In genomic region chr13:98476839-98477495, GRCm38 (mm10) we compare ENCODE assay signal across 18 mouse cellular contexts. TPM values are rescaled to one million over a fixed set of nuclear protein-coding genes. Genes with fewer than 3 reads are reported as not detected.
DNase-seq lines count a peak whose midpoint lies in the region; ATAC-seq and TF ChIP-seq lines count a peak whose summit lies in the region.
"Had no signal": no experiment of that assay in that cellular context is flagged by ENCODE, and none has a peak within 500 bp of the region (broad histone marks: within the 10 kb centered on the region; RNA-seq: fewer than 3 reads in every experiment).

No protein-coding gene starts in this region.

- no peak for TF ChIP-seq CTCF in hindbrain, postnatal 0 days (IDR thresholded peaks at IDR 0.05; ENCODE audit: low read depth)

- H3K4me3 ChIP-seq in hindbrain, embryonic 12.5 days: no peak overlapping the region
- H3K4me3 ChIP-seq in hindbrain, postnatal 0 days (ENCODE audit: low read length): no peak overlapping the region
- no peak overlapping the region for H3K4me3 ChIP-seq in midbrain, embryonic 10.5 days
- no peak overlapping the region for H3K4me3 ChIP-seq in midbrain, embryonic 15.5 days
- no peak overlapping the region for H3K4me3 ChIP-seq in embryonic facial prominence, embryonic 11.5 days (ENCODE audit: low read depth, low read length)
- H3K4me3 ChIP-seq: intestine, embryonic 15.5 days; liver, embryonic 15.5 days had no signal

- H3K9me3 ChIP-seq in hindbrain, embryonic 12.5 days (replicated peaks): no peaks in the 10 kb centered on the region
- H3K9me3 ChIP-seq in hindbrain, postnatal 0 days (ENCODE audit: low read length): no peaks in the 10 kb centered on the region
- no peaks in the 10 kb centered on the region for H3K9me3 ChIP-seq in midbrain, embryonic 10.5 days (replicated peaks)
- H3K9me3 ChIP-seq in midbrain, embryonic 15.5 days: no peaks in the 10 kb centered on the region
- no peaks in the 10 kb centered on the region for H3K9me3 ChIP-seq in embryonic facial prominence, embryonic 11.5 days (replicated peaks; ENCODE audit: control insufficient read depth, low read length)
- H3K9me3 ChIP-seq: intestine, embryonic 15.5 days; liver, embryonic 15.5 days had no signal

- 59% methylated on average over 4 of the region's 4 CpGs for WGBS in hindbrain, embryonic 12.5 days
- WGBS in hindbrain, postnatal 0 days: 64% methylated on average over 4 of the region's 4 CpGs
- WGBS in midbrain, embryonic 10.5 days: 66% methylated on average over 4 of the region's 4 CpGs
- 67% methylated on average over 4 of the region's 4 CpGs for WGBS in midbrain, embryonic 15.5 days
- WGBS in embryonic facial prominence, embryonic 11.5 days: 67% methylated on average over 4 of the region's 4 CpGs

- peaks cover 11% of the 10 kb centered on the region for H3K4me1 ChIP-seq in hindbrain, embryonic 12.5 days
- H3K4me1 ChIP-seq in hindbrain, postnatal 0 days (ENCODE audit: insufficient read depth, low read length): no peaks in the 10 kb centered on the region
- peaks cover 20% of the 10 kb centered on the region for H3K4me1 ChIP-seq in midbrain, embryonic 10.5 days
- H3K4me1 ChIP-seq in midbrain, embryonic 15.5 days: peaks cover 10% of the 10 kb centered on the region
- no peaks in the 10 kb centered on the region for H3K4me1 ChIP-seq in embryonic facial prominence, embryonic 11.5 days (ENCODE audit: control insufficient read depth, insufficient read depth, low read length)
- H3K4me1 ChIP-seq: liver, embryonic 15.5 days had no signal

- peak overlapping the region; percentile 1; the same call in 1 of the 2 replicates for H3K27ac ChIP-seq in hindbrain, embryonic 12.5 days
- no peak overlapping the region; the same call in 1 of the 2 replicates for H3K27ac ChIP-seq in hindbrain, postnatal 0 days
- peak overlapping the region; percentile 66; the same call in 1 of the 2 replicates for H3K27ac ChIP-seq in midbrain, embryonic 10.5 days (replicated peaks)
- H3K27ac ChIP-seq in midbrain, embryonic 15.5 days: no peak overlapping the region
- H3K27ac ChIP-seq in embryonic facial prominence, embryonic 11.5 days (replicated peaks; ENCODE audit: low read depth, low read length): 0 out of 2 replicates have a peak overlapping the region, but pooled peaks have one; percentile 14
- H3K27ac ChIP-seq: intestine, embryonic 15.5 days; liver, embryonic 15.5 days; stomach, postnatal 0 days had no signal

- peaks cover 7% of the 10 kb centered on the region; the same call in 1 of the 2 replicates for H3K27me3 ChIP-seq in hindbrain, embryonic 12.5 days
- H3K27me3 ChIP-seq in hindbrain, postnatal 0 days (ENCODE audit: insufficient read depth, low read length): no peaks in the 10 kb centered on the region
- peaks cover 29% of the 10 kb centered on the region for H3K27me3 ChIP-seq in midbrain, embryonic 10.5 days (ENCODE audit: low read depth, poor library complexity, severe bottlenecking)
- no peaks in the 10 kb centered on the region for H3K27me3 ChIP-seq in midbrain, embryonic 15.5 days (replicated peaks)
- no peaks in the 10 kb centered on the region for H3K27me3 ChIP-seq in embryonic facial prominence, embryonic 11.5 days (ENCODE audit: control insufficient read depth, insufficient read depth, low read length)
- H3K27me3 ChIP-seq: intestine, embryonic 15.5 days; liver, embryonic 15.5 days had no signal

- no peaks in the 10 kb centered on the region for H3K36me3 ChIP-seq in hindbrain, embryonic 12.5 days
- H3K36me3 ChIP-seq in hindbrain, postnatal 0 days (ENCODE audit: insufficient read depth, low read length): no peaks in the 10 kb centered on the region
- H3K36me3 ChIP-seq in midbrain, embryonic 10.5 days: no peaks in the 10 kb centered on the region
- H3K36me3 ChIP-seq in midbrain, embryonic 15.5 days (replicated peaks): no peaks in the 10 kb centered on the region
- H3K36me3 ChIP-seq in embryonic facial prominence, embryonic 11.5 days (replicated peaks; ENCODE audit: control insufficient read depth, insufficient read depth, low read depth, low read length): no peaks in the 10 kb centered on the region
- H3K36me3 ChIP-seq: intestine, embryonic 15.5 days; liver, embryonic 15.5 days had no signal

- ATAC-seq in hindbrain, embryonic 12.5 days (ENCODE audit: low FRiP score): no peak
- no peak for ATAC-seq in hindbrain, postnatal 0 days
- ATAC-seq in midbrain, embryonic 15.5 days (replicated peaks): no peak
- ATAC-seq in embryonic facial prominence, embryonic 11.5 days (replicated peaks; ENCODE audit: insufficient number of reproducible peaks, low FRiP score, low TSS enrichment, low read depth): no peak
- ATAC-seq: intestine, embryonic 15.5 days had no signal

- DNase-seq in hindbrain, postnatal 0 days (ENCODE audit: low spot score): no peak
- peak; percentile 39 for DNase-seq in midbrain, embryonic 10.5 days (ENCODE audit: low spot score)
- no peak for DNase-seq in embryonic facial prominence, embryonic 11.5 days (ENCODE audit: low spot score)
- DNase-seq in heart, postnatal 4 days: peak; percentile 26
- DNase-seq in left cerebral cortex, adult 18-20 months (ENCODE audit: low spot score in 2 of 2): no peak
- DNase-seq in layer of hippocampus, adult 18-20 months (ENCODE audit: low spot score in 2 of 2): no peak
- DNase-seq: adrenal gland, postnatal 25 days; cerebellum, adult 9-10 months; kidney, postnatal 25 days; left cerebral cortex, postnatal 4 days; thymus, postnatal 4 days had no signal

- H3K9ac ChIP-seq in hindbrain, embryonic 12.5 days: no peak overlapping the region
- no peak overlapping the region for H3K9ac ChIP-seq in hindbrain, postnatal 0 days (replicated peaks; ENCODE audit: low read length)
- no peak overlapping the region for H3K9ac ChIP-seq in midbrain, embryonic 15.5 days
- no peak overlapping the region for H3K9ac ChIP-seq in embryonic facial prominence, embryonic 11.5 days (replicated peaks; ENCODE audit: low read length)
- H3K9ac ChIP-seq: intestine, embryonic 15.5 days; liver, embryonic 15.5 days had no signal

- no peak overlapping the region for H3K4me2 ChIP-seq in hindbrain, embryonic 12.5 days (replicated peaks)
- no peak overlapping the region for H3K4me2 ChIP-seq in hindbrain, postnatal 0 days (ENCODE audit: low read depth, low read length)
- H3K4me2 ChIP-seq in midbrain, embryonic 15.5 days: no peak overlapping the region
- H3K4me2 ChIP-seq in embryonic facial prominence, embryonic 11.5 days (ENCODE audit: low read depth, low read length): no peak overlapping the region
- H3K4me2 ChIP-seq: intestine, embryonic 15.5 days; liver, embryonic 15.5 days had no signal

RNA-seq across cellular contexts. Expression of gene Gm10320, which starts 14.8 kb away (rescaled TPM):
- 0.74 TPM in 1 of 2 replicates, not detected in the other for polyA plus RNA-seq in hindbrain, embryonic 12.5 days (2016; fragmentation: Nextera tagmentation; extraction: Ambion mirVana)
- total RNA-seq in hindbrain, postnatal 0 days (2014; rRNA removed): 0.52 TPM in 1 of 2 replicates, not detected in the other
- polyA plus RNA-seq in hindbrain, postnatal 0 days (2015; fragmentation: Nextera tagmentation; extraction: Ambion mirVana): 0.72 and 0.74 TPM in 2 replicates
- polyA plus RNA-seq in midbrain, embryonic 10.5 days (2016; fragmentation: Nextera tagmentation; extraction: Ambion mirVana): 1.1 and 1.2 TPM in 2 replicates
- 0.56 and 1.1 TPM in 2 replicates for polyA plus RNA-seq in midbrain, embryonic 15.5 days (2015; fragmentation: Nextera tagmentation; extraction: Ambion mirVana)
- 1.2 and 1.5 TPM in 2 replicates for polyA plus RNA-seq in embryonic facial prominence, embryonic 11.5 days (2014; fragmentation: Nextera tagmentation; extraction: Ambion mirVana)
- total RNA-seq in heart, postnatal 4 days (2021): not detected
- total RNA-seq in left cerebral cortex, adult 18-20 months (2021): not detected
- total RNA-seq in layer of hippocampus, adult 18-20 months (2021): not detected
- total RNA-seq: adrenal gland, postnatal 25 days; gastrocnemius, postnatal 4 days; layer of hippocampus, postnatal 14 days; left cerebral cortex, postnatal 4 days had no signal

Comparison
In these comparisons a context has a peak if more than half of its experiments do, and no peak if none do; other contexts are left out.
1. H3K27ac ChIP-seq: peak in hindbrain, embryonic 12.5 days (single experiment), midbrain, embryonic 10.5 days (single experiment) and embryonic facial prominence, embryonic 11.5 days (single experiment); none in hindbrain, postnatal 0 days (single experiment) and midbrain, embryonic 15.5 days (single experiment).
2. DNase-seq: peak in midbrain, embryonic 10.5 days (single experiment) and heart, postnatal 4 days (single experiment); none in hindbrain, postnatal 0 days (single experiment), embryonic facial prominence, embryonic 11.5 days (single experiment), left cerebral cortex, adult 18-20 months (0 of 2) and layer of hippocampus, adult 18-20 months (0 of 2).